Mouse (Mus musculus) C2C12 (cell line): Measurements from ENCODE around the gene Cdkl3.

ENCODE experiments used
- CTCF ChIP-seq: IDR thresholded peaks from one replicate; pipeline ENCODE4 v1.5.1; 2011; ENCODE audit not compliant: control insufficient read depth, insufficient read depth, insufficient read length
- FOSL1 ChIP-seq: IDR thresholded peaks from one replicate; pipeline ENCODE4 v1.8.0; 2011; ENCODE audit warnings: mild to moderate bottlenecking, low read length; ENCODE audit not compliant: poor library complexity, insufficient read depth, severe bottlenecking
- MAX ChIP-seq: IDR thresholded peaks from one replicate; pipeline ENCODE4 v1.6.1; 2011; ENCODE audit warnings: mild to moderate bottlenecking, control low read depth
- MYOD1 ChIP-seq: IDR thresholded peaks from one replicate; pipeline ENCODE4 v1.6.1; 2011; ENCODE audit warnings: low read depth; ENCODE audit not compliant: control insufficient read depth, insufficient read length
- USF1 ChIP-seq: IDR thresholded peaks from one replicate; pipeline ENCODE4 v1.6.1; 2011; ENCODE audit warnings: low read depth, mild to moderate bottlenecking, control low read depth, moderate library complexity

DNA sequence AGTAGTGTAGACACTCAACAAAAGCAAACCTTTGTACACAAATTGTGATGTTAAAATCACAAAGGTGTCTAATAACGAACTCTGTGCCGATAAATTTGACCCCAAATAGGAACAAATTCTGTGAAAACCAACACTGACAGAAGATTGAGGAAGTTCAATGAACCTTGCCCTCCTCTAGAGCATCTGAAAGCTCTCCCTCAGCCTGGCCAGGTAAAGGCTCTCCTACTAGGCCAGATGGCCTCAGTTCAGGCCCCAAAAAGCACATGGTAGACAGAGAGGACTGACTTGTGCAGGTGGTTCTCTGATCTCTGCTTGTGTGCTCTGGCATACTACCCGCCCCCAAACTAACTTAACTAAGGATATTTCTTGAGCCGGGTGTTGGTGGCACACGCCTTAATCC lies 58.4 kb downstream of the Cdkl3 start:
- TF ChIP-seq CTCF (no peak), USF1 (no peak), FOSL1 (no peak), MYOD1 (no peak), MAX (no peak)
